Mouse (Mus musculus) small intestine, adult 2 months (tissue): ENCODE results near the gene Mtfr1l. TPM values are rescaled to one million over a fixed set of nuclear protein-coding genes. Genes with fewer than 3 reads are reported as not detected.

Experiments
- H3K27ac ChIP-seq: fragments of 200-500 bp; 2 replicates; pipeline ENCODE4 v1.5.1; 2012; ENCODE audit warnings: low read depth, low read length, control low read depth, inconsistent platforms; ENCODE audit not compliant: insufficient read depth
- H3K27me3 ChIP-seq: fragments of 200-500 bp; 2 replicates; pipeline ENCODE4 v1.6.1; 2012; ENCODE audit warnings: mild to moderate bottlenecking, moderate library complexity, low read length, inconsistent platforms; ENCODE audit not compliant: control insufficient read depth, insufficient read depth
- H3K36me3 ChIP-seq: fragments of 200-500 bp; 2 replicates; pipeline ENCODE4 v1.6.1; 2012; ENCODE audit warnings: mild to moderate bottlenecking, low read length, control low read depth, inconsistent platforms; ENCODE audit not compliant: control insufficient read depth, insufficient read depth
- H3K4me1 ChIP-seq: fragments of 200-500 bp; 2 replicates; pipeline ENCODE4 v1.6.1; 2012; ENCODE audit warnings: low read length, inconsistent platforms, mixed read lengths; ENCODE audit not compliant: control insufficient read depth, insufficient read depth, insufficient read length
- H3K4me3 ChIP-seq: fragments of 200-500 bp; 2 replicates; pipeline ENCODE4 v1.5.1; 2012; ENCODE audit warnings: low read depth, mild to moderate bottlenecking, control low read depth, inconsistent platforms, low read length, moderate library complexity
- CTCF ChIP-seq: fragments of 200-500 bp; IDR thresholded peaks from 2 replicates; pipeline ENCODE4 v1.5.1; 2012; ENCODE audit warnings: low read depth, mild to moderate bottlenecking, control low read depth, inconsistent platforms, low read length, moderate library complexity, mixed read lengths; ENCODE audit not compliant: insufficient replicate concordance, insufficient read length; ENCODE audit errors: extremely low read depth
- POLR2A ChIP-seq: fragments of 200-500 bp; IDR thresholded peaks from 2 replicates; pipeline ENCODE4 v1.6.1; 2012; ENCODE audit warnings: low read depth, mild to moderate bottlenecking, control low read depth, inconsistent platforms, low read length, moderate library complexity
- WGBS: fragments of 180-500 bp; shearing (Covaris S2); methylation state at CpG from one replicate; pipeline ENCODE4 v1.1.7; 2018; 5-methylcytosine and 5-hydroxymethylcytosine counted together
- polyA plus RNA-seq: library from polyadenylated mRNA; depleted of rRNA; stranded (reverse); fragments of >200 nt; gene quantifications from 2 replicates; pipeline ENCODE4 v1.2.3, GENCODE M21; 2012

Mtfr1l gene
- polyA plus RNA-seq, 1 experiment: 55.7 TPM

GRCm38 (mm10) chr4:134546814-134547705 lies 11.9 kb upstream of the Mtfr1l start:
- Histone ChIP-seq H3K36me3 (no peaks in the 10 kb centered on the region), H3K27ac (no peak overlapping the region), H3K4me3 (peak overlapping the region; percentile 4), H3K4me1 (peaks cover 6% of the 10 kb centered on the region), H3K27me3 (peaks cover 4% of the 10 kb centered on the region; the same call in 1 of the 2 replicates)
- TF ChIP-seq POLR2A (no peak), CTCF (no peak)
- 38% methylated on average over 9 of the region's 9 CpGs for WGBS

DNA sequence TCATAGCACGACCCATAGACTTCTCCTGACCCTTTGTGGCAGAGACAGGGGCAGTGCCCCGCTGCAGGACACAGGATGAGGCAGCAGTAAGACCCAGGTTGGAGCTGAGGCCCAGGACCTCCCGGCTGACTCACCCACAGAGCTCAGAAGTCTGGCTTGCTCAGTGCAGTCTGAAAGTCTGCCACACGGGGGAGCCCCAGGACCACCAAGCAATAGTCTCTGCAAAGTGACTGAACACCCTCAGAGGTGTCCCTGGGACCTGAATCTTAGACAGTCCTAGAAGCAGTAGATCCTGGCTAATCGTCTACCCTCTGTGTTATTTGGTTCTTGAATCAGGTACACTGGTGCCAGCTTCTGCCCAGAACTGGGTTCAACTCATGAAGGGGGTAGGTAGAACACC lies 8.1 kb upstream of the Mtfr1l start:
- H3K4me1 ChIP-seq: peaks cover 6% of the 10 kb centered on the region
- WGBS: 3% methylated on average over 5 of the region's 5 CpGs
- TF ChIP-seq POLR2A (no peak), CTCF (peak; percentile 96)
- H3K36me3 ChIP-seq: no peaks in the 10 kb centered on the region
- H3K4me3 ChIP-seq: no peak overlapping the region
- H3K27me3 ChIP-seq: no peaks in the 10 kb centered on the region
- no peak overlapping the region for H3K27ac ChIP-seq

GRCm38 (mm10) chr4:134542726-134543125 lies 7.5 kb upstream of the Mtfr1l start:
- Histone ChIP-seq H3K4me3 (no peak overlapping the region), H3K27ac (no peak overlapping the region), H3K27me3 (no peaks in the 10 kb centered on the region), H3K36me3 (no peaks in the 10 kb centered on the region), H3K4me1 (peaks cover 6% of the 10 kb centered on the region)
- TF ChIP-seq POLR2A (no peak), CTCF (no peak)
- 94% methylated on average over 9 of the region's 9 CpGs for WGBS

GRCm38 (mm10) chr4:134538997-134539580 lies 3.9 kb upstream of the Mtfr1l start:
- H3K27me3 ChIP-seq: no peaks in the 10 kb centered on the region
- no peaks in the 10 kb centered on the region for H3K36me3 ChIP-seq
- 86% methylated on average over 10 of the region's 10 CpGs for WGBS
- no peak overlapping the region for H3K4me3 ChIP-seq
- no peak overlapping the region for H3K27ac ChIP-seq
- peaks cover 2% of the 10 kb centered on the region; the same call in 1 of the 2 replicates for H3K4me1 ChIP-seq
- TF ChIP-seq POLR2A (no peak), CTCF (no peak)

DNA sequence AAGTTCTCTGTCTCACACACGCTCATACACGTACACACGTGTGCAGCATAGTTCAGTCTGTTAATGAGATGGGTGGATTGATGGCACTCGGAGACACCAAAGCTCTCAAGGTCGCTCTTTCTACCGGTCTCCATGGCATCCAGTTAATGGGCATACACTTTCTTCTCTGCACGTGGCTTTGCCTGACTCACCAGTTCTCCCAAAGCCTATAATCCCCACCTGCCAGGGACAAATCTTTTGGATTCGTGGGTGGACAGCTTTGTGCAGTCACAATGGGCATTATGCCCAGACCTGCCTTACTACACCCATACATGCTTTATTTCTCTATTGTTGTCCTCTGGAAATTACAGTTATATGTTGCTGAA lies 582 bp upstream of the Mtfr1l start:
- WGBS: under 1% methylated on average over 8 of the region's 8 CpGs
- H3K27ac ChIP-seq: peak overlapping the region; percentile 42; the same call in 1 of the 2 replicates

DNA sequence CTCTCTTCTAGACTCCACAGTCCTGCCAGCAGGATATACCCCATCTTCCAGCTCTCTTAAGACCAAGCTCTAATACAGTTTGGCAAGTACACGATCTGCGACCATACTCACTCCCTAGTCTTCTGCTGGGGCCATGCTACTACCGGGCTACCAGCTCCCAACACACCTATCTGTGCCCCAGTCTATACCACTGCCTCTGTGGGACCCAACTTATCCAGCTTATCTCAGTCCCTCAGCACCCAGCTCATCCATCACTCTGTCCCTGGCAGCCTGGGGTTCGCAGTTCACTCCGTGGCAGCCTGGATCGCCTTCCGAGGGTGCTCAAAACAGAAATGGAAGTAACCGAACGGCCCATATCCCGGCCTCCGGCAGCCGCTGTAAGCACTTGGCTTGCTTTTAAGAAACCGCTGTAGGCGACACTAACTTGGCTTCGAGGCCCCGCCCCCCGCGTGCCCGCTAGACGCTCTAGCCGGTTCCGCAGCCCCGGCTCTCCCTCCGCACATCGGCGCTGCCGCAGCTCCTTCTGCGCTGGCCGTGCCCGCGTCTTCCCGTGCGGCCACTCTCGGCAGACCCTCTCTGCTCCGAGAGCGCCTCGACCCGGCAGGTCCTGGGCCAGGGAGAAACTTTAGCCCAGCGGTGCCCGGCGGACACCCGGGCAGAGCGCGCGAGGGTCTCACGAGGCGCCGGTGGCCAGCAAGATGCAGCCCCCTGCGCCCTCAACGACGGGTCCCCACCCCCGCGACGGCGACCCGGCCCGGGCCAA lies 882 bp downstream of the Mtfr1l start:
- H3K36me3 ChIP-seq: peaks cover 20% of the 10 kb centered on the region
- H3K27ac ChIP-seq: peak overlapping the region; percentile 60
- no peaks in the 10 kb centered on the region for H3K27me3 ChIP-seq
- TF ChIP-seq POLR2A (no peak), CTCF (no peak)
- peaks cover 3% of the 10 kb centered on the region; the same call in 1 of the 2 replicates for H3K4me1 ChIP-seq
- H3K4me3 ChIP-seq: peak overlapping the region; percentile 95
- WGBS: under 1% methylated on average over 57 of the region's 57 CpGs

More for the DNA sequence above, 582 bp upstream of the Mtfr1l start:
- TF ChIP-seq CTCF: no peak
- TF ChIP-seq POLR2A: no peak
- peak overlapping the region; percentile 95 for H3K4me3 ChIP-seq
- no peaks in the 10 kb centered on the region for H3K27me3 ChIP-seq
- peaks cover 7% of the 10 kb centered on the region; the same call in 1 of the 2 replicates for H3K36me3 ChIP-seq
- peaks cover 3% of the 10 kb centered on the region; the same call in 1 of the 2 replicates for H3K4me1 ChIP-seq
